Mouse (Mus musculus) spleen, postnatal 4 days (tissue): ENCODE measurements around the gene A4galt.
"Not testable (repeated sequence)": the region's sequence is repeated elsewhere in the genome, so short reads cannot be mapped to it uniquely, and the experiment has no call there.

Source experiments
- DNase-seq, 2 experiments: peaks; one replicate each; pipeline ENCODE4 v3.0.0; 2022; ENCODE audit warnings: low spot score in 2 of 2

Gene A4galt

DNA sequence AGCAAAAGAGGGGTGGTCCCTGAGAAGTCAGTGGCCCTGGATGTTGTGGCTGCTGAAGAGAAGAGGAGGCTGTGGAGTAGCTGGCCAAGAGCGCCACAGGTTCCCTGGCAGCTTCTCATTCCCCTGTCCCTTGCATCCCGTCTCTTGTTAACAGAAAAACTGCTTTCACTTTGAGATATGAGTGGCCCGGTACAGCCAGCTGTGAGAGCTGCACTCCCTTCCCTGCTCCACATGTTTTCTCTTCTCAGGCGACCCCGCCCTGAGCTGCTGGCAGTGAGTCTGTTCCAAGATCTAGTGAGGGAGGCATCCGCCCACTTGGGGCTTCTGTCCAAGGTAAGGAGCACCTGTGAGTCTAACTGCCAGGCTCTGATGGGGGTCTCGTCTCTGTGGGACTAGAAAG, 16.9 kb upstream of the A4galt start:
- DNase-seq = not testable (repeated sequence)

- DNase-seq = no peak
Measured at GRCm38 (mm10) chr15:83265269-83265668, 13.7 kb upstream of the A4galt start.

- DNase-seq = no peak
Measured at GRCm38 (mm10) chr15:83263405-83263804, 11.8 kb upstream of the A4galt start.

- DNase-seq = no peak
Measured at GRCm38 (mm10) chr15:83257906-83258305, 6.3 kb upstream of the A4galt start.

DNA sequence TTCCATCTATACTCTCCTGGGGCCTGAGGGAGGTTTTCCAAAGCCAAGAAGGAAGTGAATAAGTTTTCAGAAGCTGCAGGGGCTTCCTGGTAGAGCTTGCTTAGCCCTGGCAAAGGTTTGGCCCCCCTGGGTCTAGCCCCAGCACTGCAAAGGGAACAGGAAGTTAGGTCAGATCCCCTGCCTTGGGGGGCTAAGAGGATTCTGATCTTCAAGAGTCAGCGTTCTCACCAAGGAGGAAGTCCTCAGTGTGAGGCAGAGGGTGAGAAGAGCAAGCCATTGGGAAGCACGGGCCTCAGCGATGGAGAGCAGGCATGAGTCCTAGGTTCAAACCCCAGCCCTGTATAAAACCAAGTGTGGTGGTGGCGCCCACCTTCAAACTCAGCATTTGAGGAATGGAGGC, 4.9 kb upstream of the A4galt start:
- DNase-seq = no peak

DNA sequence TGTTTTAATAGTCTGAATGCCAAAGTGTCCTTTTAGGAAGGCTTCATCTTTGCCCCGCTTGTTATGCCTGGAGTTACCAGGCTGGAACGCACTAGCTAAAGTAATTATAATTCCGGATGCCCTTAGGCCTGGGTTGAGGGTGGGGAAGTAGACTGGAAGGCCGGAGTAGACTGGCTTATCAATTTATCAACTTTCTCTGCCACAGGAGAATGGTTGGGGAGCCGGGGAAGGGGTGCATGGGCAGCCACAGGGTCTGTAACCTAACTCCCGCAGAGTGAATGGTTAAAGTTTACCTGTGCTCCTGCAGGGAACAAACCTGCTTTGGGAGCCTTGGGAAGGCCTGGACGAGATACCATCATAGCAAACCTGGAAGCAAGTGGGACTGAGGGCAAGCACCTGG, 4.4 kb upstream of the A4galt start:
- no peak for DNase-seq

GRCm38 (mm10) chr15:83255191-83255782, 3.7 kb upstream of the A4galt start:
- no peak for DNase-seq

DNA sequence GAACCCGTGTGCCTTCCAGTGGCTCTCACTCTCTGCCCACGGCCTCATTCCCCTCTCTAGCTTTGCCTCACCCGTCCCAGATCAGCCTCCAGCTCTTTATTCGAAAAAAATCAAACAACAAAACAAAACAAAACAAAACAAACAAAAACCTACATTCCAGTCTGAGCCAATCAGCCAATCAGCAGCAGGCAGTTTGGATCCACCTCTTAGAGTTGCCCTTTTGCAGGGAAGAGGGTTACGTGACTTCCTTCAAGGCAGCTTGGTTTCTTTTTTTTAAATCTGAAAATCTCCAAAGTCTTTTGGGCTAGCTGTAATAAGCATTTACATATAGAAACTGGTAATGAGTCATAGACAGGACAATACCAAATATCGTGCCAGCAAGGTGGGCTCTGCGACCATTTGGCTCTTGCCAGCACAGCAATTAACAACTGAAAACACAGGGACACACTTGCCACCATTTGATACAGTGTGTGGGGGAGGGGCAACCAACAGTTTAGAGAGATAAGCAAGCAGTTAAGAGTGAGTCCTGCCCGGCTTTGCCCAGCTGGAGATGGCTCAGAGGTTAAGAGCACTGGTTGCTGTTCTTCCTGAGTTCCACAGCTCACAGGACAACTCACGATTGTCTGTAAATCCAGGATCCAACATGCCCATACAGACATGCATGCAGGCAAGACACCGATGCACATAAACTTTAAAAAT, 2.9 kb upstream of the A4galt start:
- DNase-seq = no peak

DNA sequence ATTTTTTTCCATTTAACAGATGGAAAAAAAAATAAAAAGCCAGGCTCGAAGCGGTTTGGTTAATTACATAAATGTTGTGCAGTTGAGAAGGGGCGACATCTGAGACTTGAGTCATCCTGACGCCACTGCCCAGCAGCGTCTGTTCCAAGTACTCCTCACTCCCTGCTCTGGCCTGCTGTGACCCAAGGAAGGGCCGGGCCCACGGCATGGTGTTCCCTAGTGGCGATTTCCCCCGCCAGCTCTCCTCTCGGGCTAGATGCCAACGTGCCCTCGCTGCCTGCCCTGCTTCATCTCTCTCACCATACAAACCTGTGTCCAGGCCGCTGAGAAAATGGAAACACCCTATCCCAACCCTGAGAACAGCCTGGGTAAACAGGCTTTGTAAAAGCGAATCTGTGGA, 486 bp upstream of the A4galt start:
- DNase-seq = no peak

GRCm38 (mm10) chr15:83250651-83251175, 861 bp downstream of the A4galt start:
- no peak for DNase-seq

GRCm38 (mm10) chr15:83249535-83250287, 1.9 kb downstream of the A4galt start:
- DNase-seq = no peak

- DNase-seq = no peak
Measured at GRCm38 (mm10) chr15:83248236-83248844, 3.2 kb downstream of the A4galt start.

GRCm38 (mm10) chr15:83244371-83244770, 7.2 kb downstream of the A4galt start:
- no peak for DNase-seq

DNA sequence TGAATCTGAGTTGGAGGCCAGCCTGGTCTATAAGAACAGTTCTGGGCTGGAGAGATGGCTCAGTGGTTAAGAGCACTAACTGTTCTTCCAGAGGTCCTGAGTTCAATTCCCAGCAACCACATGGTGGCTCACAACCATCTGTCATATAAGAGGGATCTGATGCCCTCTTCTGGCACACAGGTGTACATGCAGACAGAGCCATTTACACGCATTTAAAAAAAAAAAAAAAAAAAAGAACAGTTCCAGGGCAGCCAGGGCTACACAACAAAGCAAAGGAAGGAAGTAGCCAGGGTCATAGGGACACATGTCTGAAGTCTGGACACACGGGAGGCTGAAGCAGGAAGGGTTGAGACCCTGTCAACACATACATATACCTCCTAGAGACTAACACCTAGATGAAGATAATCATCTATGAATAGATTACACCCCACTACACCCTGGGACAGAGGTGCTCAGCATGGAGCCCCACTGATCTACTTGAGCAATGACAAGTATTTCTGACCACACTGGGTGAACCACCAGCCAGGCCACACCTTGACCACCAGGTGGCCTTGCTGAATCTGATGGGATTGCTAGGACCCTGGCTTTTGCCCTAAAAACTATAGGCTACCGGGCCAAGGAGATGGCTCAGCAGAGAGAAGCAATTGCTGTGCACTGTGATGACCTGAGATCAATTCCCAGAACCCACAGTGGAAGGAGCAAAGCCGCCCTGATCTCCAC, 9.5 kb downstream of the A4galt start:
- no peak for DNase-seq

DNA sequence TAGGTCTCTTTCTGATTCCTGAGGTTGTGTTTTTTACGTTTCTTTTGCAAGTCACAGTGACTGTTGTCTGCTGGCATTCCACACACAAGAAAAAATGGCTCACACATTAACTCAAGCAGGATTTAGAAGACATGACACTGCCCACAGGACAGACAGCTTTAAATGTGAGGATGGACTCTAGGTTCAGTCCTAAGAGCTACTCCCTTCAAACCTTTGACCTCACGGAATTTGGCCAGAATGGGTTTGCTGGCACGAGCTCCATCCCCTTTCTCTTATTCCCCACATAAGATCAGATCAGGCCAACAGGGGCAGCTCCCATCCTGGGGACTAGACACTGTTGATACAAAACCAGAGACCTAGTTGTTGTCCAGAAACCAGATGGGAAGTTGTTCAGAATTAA, 10.1 kb downstream of the A4galt start:
- DNase-seq = no peak

- DNase-seq = no peak
Measured at GRCm38 (mm10) chr15:83237460-83238243, 13.9 kb downstream of the A4galt start.

DNA sequence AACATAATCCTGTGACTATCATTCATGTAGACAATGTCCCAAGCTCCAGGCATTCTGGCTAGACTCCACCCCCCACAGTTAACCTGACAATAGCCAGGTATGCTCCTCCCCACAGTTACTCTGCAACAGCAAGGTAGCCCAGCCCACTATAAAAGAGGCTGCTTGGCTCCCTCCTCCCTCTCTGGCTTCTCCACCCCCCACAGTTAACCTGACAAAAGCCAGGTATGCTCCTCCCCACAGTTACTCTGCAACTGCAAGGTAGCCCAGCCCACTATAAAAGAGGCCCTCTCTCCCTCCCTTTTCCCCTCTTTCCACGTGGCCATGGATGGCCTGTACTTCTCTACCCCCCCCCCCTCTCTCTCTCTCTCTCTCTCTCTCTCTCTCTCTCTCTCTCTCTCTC, 14.8 kb downstream of the A4galt start:
- no peak for DNase-seq

DNA sequence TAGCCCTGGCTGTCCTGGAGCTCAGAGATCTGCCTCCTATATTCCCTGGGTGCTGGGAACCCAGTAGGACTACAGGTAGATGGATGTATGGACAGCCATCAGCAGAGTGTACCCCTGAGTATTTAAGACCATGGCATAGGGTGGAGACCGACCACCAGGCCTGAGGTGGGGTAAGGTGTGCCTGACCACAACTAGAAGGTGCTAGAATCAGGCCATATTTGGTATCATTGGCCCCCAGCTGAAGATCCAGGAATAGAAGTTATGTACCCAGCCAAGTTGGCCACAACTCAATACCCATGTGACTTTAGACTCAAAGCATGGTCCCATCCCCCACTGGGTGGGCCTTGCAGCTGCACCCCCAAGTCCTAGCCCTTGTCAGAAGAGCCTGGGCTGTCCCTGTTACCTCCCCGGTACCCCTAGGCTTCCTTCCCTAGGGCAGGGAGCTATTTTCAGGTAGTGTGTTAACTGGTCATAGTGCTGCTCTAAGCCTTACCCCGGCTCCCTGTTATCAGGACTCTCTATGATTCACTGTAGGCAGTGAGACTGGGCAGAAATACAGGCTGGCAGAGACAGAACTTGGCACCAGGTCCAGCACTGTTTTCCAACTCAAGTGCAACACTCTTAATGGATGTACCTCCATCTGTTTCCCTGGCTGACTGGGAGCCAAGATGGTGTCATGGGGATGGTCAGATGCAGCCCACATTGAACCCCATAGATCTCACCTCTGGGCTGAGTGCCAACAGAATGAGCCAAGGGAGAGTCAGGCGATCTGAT, 18.2 kb downstream of the A4galt start:
- no peak for DNase-seq

GRCm38 (mm10) chr15:83227559-83227958, 24.0 kb downstream of the A4galt start:
- no peak for DNase-seq

DNA sequence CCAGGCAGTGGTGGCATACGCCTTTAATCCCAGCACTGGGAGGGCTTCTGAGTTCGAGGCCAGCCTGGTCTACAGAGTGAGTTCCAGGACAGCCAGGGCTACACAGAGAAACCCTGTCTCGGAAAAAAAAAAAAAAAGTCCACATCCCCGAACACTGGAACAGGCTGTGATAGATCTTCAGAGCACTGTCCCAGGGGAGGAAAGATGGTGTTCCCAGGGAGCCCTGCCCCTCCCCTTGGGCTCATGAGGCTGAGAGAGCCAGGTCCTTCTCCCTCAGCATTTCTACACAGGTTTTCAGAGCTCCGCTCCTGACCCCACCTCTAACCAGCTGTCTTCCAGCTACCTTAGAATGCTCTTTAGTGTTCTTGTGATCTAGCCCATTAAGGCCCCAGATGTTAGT, 24.7 kb downstream of the A4galt start:
- DNase-seq = no peak
